Mouse (Mus musculus): ENCODE data around the gene Wwox. TPM values are rescaled to one million over a fixed set of nuclear protein-coding genes. Genes with fewer than 3 reads are reported as not detected.

The Wwox gene
- total RNA-seq, 2 experiments from 2014 or later = 28.8 to 30.2 TPM

DNA sequence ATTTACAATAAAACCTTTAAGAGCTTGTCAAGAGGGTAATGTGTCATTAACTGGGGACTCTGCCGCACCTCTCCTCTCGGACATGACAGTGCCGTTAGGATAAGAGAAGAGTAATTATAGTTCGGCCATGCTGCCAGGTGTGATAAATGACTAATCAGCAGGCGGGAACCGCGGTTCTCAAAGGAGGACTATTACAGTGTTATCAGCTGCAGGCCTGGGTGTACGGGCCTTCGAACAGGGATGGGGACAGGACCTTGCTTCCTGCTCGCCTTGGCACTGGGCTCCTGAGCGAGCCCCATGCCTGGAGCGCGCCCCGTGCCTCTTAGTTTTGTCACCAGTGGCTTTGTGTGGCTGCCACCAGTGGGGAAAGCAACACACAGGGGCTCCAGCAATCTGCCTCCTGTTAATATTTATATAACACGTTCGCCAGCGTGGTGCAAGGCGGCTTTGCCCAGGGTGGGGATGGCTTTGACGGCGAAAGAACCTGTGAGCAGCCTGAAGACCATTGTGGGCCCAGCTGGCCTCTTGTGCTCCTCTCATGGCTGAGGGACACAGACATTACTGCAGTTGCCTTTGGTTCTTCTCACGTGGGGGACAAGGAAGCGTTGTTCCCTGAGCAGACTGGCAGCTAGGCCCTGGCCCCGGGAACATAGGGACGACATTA is 711.1 kb downstream of the Wwox start:
- DNase-seq (ENCODE audit: low spot score in 2 of 2) = no peak

DNA sequence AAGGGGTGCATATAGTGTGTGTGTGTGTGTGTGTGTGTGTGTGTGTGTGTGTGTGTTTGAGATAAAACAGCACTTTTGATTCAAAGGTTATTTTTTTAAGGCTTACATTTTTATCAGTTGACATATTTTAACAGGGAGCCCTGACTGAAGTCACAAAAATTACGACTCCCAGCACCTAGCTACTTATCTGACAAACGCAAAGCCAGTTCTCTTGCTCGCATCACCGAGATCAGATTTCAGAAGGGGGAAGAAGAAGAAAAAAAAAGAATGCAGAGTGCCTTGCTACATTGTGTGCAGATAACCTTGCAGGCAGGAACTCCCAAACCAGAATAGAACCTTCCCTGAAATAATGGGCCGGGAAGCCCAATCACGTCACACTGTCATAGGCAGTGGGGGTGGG is 712.0 kb downstream of the Wwox start:
- DNase-seq (ENCODE audit: low spot score in 2 of 2) = no peak

DNA sequence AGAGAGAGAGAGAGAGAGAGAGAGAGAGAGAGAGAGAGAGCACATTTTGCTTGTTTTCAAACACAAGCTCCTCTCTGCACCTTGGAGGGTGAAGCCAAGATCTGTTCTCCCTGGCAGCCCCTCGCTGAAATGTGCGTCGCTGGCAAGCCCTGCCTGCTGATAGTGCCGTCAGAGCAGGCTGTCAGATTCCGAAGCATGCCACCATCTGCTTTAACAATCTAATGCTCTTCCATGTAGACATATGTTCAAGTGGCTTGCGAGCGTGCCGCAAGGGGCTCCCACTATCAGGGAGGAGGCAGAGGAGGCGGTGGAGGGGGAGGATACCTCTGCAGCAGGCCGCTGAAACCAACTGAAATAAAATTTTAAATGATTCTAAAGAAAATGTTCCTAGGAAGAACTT is 714.6 kb downstream of the Wwox start:
- no peak for DNase-seq (ENCODE audit: low spot score in 2 of 2)

DNA sequence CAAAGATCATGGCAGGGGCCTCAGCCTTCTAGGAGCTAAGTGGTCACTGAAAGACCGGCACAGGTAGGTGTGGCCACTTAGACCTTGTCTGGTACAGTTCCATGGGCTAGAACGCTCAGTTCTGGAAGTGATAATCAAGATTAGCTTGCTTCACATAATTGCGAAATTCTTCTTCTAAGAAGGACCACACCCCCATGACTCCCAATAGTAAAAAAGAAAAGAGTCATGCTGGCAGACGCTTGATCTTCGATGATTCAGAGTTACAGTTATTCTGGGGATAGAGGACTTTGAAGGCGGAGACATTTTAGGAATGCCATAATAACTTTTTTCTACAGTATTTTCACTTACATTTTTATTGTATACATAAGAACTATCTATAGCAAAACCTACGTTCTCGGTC is 716.7 kb downstream of the Wwox start:
- no peak for DNase-seq (ENCODE audit: low spot score in 2 of 2)

DNA sequence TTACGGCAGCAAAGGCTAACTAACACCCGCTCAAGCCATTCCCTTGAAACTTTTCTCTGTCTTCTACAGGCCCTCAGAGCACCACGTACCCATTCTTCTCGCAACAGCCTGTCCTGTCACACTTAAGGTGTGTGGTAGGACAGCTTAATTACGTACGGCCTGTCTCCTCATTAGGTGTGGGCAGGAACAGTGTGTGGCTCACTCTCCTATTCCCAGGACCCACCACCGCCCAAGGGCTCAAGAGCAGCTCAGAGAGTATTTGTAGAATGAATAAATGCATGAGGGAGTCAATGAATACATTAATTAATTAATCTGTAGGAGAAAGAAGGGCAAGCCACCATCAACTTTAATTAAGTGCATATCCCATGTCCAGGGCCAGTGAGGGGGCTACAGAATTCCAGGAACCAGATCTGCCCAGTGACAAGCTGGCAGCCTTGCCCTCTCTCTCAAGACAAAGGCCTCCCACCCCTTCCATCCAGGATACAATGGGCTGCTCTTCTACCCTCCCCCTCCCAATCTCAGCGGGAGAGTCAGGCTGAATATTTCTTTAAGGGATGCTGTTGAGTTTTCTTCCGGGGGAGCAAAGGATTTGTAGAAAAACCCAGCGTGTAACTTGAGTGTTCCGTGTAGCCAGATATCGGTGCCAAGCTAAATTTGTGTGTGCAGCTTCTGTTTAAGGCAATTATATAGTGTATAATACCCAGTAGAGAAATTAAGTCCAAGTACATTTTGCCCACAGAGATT is 718.7 kb downstream of the Wwox start:
- DNase-seq (ENCODE audit: low spot score in 2 of 2) = no peak

DNA sequence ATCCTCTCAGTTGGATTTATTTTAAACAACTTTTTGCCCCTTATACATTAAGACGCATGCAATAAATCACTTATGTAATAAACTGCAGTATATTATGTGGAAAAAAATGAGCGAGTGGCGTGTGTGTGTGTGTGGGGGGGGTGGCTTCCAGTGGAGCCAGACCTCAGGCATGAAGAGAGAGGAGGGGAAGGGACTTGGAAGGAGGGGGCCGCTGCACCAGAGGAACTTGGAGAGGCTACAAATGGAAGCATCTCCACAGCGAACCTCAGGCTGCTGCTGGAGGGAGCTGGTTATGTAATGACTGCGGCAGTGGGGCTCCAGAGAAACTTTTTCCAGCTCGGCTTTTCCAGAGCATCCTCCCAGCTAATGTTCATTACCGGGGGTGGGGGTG is 719.3 kb downstream of the Wwox start:
- no peak for DNase-seq (ENCODE audit: low spot score in 2 of 2)

DNA sequence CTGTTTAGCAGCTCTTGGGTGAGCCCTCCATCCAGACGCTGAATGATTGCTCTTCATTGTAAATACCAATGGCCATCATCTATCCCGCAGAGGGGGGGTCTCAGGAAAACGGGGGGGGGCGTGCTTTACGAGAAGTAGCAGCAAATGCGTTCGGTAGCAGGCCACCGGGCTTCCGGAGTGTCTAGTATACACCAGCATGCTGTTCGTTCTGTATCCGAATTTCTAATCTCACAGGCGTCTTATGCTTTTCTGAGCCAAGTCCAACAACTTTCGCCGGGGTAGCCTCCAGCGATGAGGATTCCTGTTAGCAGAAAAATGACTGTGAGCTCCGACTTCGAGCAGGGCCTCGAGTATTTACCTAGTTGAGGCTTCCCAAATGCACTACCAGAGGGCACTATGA is 719.8 kb downstream of the Wwox start:
- no peak for DNase-seq (ENCODE audit: low spot score in 2 of 2)

DNA sequence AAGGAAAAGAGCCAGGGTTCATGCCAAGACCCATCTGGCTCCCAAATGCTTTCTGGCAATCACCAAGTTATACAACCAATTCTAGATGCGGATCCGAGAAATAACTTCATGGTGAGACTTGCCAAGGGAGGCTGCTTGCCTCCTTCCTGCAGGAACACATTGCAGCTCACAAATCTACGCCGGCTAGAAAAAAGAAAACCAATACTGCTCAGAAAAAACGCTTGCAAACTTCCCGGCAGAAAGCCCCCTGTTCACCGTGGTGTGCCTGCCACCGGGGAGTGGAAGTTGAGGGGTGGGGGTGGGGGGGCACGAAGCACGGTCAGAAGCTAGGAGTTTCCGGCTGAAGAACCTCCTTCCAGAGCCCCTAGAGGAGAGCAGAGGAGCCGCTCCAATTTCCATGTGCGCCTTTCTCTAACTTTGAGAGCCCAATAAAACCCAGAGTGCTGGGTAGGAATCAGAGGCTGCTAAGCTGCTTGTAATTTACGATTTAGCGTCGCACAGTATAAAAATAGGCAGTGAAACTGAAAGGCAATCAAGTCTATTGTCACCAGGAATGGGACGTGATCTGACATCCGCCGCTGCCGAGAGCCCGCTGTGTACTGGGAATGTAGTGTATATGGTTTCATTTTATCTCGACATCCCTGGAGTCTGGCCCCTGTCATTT is 720.4 kb downstream of the Wwox start:
- DNase-seq (ENCODE audit: low spot score in 2 of 2) = peak in 1 of 2 experiments; percentile 6

DNA sequence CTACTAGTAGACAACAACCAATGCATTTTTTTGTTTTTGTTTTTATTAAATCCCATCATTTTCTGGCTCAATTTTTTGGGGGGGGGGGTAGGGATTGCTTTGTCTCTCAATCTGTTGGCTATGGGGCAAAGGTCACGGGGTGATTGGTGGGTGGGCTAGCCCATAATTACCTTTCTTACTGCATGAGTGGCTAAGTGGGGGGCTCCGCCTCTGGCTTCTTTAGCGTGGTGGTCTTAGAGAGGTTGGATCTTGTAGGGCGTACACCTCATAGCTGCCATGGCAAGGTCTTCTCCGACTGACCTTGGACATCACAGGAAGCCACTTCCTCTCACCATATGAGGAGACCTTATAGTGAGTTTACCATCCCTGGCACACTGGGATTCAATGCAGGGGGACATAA is 721.0 kb downstream of the Wwox start:
- no peak for DNase-seq (ENCODE audit: low spot score in 2 of 2)

DNA sequence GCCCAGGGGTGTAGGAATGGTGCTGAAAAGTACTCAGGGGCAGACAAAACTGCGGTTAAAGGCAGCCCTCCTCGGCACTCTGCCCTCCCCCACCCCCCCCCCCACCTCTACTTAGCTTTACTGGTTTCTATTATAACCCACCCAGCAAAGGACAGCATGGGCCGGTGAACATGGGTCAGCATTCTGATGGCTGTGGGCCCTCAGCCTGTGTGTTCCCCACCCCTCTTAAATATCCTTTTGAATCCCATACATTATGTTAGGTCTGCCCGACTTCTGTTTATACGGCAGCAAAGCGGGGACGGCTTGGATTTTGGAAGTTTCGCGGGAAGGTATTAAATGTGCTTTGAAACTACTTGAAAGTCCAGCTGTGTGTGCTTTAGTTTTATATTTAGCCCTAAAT is 722.1 kb downstream of the Wwox start:
- no peak for DNase-seq (ENCODE audit: low spot score in 2 of 2)

DNA sequence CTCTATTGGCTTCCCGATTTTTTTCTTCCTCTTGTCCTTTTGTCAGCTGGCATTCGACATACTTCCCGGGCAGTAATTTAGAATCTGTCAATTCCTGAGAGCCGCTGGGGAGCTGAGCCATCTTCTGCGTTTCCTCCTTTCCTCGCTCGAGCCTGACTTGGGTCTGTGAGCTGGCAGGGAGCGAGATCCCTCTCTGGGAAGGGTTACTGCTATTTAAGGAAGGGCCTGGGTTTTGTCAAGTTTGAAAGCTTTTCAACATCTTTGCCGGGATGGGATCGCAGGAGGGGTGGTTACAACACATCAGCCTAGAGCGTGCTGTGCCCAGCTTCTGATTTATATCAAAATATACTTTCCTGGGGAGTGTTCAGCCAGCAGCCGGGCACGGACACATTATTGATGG is 725.4 kb downstream of the Wwox start:
- no peak for DNase-seq (ENCODE audit: low spot score in 2 of 2)

DNA sequence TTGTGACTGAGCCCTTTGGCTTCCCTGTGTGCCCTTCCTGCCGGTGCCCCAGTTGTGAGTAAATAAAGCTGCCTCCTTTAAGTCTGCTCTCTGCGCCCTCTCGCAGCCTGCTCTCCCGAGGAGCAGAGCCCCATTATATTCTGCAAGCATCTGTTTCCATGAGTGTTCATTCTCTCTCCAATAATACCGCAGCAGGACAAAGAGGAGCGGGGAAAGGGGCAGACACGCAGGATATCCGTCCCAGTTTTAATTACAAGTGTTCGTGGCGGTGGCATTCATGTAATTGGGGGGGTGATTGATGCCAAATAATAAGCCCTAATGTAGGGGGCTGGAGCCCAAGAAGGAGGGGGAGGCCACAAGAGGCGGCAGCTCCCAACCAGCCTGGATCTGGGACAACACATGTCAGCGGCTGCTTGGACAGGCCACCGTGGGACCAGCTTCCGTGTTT is 734.2 kb downstream of the Wwox start:
- DNase-seq (ENCODE audit: low spot score in 2 of 2) = no peak

DNA sequence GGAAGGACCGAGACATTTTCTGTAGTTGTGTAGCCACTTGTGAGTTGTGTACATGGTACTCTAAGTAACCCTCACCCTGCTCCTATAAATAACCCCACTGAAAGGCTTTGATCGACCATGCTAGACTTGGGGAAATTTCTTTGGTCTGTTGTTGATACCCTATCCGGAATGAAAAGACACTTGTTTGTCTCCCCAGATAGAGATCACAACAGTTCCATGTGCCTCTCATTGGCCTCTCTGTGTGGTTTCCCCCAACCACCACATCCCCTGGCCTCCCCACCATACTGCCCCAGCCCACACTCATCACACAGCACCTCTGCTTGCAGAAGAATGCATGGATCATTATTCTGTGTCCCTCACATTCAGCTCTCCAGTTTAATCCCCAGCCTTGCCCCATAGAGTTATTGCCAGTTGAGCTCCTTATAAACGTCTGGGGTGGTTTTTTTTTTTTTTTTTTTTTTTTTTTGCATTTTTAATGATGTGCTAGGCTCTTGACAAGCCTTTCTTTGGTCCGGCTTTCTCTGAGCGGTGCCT is 746.0 kb downstream of the Wwox start:
- DNase-seq (ENCODE audit: low spot score in 2 of 2) = no peak

DNA sequence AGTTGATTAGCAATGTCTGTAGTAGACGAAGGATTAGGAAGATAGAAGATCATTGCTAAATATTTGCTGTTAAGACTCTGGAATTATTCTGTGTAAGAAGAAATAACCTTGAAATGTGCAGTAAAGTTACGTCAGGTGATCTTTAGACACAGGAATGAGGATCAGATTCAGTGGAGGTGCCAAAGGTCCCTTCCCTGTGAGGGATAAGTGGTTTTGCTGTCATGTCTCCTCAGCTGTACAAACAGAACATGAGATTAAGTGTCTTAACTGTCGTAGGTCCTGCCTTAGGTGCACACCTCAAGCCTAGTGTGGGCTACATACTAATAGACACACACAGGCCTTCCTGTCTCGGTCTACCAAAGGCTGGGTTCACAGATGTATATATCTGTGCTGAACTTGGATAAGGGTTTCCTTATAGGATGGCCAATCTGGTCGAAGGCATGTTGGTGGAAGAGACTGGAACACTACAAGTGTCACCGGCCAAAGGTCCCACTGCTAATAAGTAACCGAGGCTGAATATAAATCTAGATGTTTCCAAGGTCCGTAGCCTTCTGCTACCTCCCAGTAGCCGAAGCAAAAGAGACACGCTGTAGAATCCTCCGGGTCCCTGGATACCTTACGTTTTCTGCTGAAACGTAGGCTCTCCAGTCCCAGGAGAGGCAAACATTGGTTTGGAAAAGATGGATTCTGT is 746.8 kb downstream of the Wwox start:
- no peak for DNase-seq (ENCODE audit: low spot score in 2 of 2)

DNA sequence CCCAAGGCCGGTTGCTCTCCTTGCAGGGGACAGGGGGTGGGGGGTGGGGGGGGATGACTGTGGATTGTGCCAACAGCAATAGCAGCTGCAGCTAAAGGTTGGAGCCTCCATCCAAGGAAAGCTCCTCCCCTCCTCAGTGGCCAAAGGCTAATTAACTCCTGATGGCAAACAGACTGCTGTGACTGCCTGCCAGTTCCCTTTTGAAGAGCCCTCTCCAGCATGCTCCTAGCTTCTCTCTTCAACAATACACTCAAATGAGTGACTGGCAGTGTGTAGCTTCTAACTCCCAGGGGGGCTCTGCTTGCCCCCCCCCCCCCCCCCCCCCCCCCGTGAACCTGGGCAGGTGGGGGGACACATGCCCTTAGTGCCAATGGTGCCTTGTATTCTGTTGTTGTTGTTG is 747.4 kb downstream of the Wwox start:
- no peak for DNase-seq (ENCODE audit: low spot score in 2 of 2)

DNA sequence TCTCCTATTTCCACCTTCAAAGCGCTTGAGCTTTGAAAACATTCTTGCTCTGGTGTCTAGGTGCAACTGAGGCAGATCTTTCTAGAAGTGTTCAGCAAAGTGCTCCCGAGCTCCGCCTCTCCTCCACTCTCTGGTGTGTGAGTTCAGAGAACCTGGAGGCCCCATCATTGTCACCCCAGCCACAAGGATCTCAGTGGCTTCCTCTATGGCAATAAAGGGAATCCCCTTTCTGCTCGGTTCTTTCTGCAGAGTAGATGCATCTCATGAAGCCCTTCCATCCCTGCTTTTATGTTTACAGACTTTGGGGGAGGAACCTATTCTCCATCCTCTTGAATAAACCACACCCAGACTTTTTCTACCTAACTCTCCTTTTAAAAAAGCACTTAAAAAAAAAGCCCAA is 749.0 kb downstream of the Wwox start:
- DNase-seq (ENCODE audit: low spot score in 2 of 2) = no peak

DNA sequence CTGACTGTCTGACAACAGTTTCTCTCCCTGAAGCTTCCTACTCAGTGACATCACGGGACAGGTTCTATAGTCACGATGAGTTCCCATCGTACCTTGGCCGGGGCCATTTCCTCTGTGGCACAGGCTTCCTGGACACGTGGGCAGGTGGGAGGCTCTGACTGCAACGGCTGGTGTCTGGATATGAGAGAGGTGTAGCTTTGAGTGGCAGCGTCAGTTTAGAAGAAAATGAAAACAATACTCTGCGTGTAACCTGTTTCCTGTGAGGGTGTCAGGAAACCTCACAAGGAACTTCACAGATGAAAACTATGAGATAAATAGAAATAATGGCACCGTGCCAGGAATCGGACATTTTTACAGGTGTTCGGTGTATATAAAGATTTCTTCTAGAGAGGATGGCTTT is 750.4 kb downstream of the Wwox start:
- no peak for DNase-seq (ENCODE audit: low spot score in 2 of 2)

DNA sequence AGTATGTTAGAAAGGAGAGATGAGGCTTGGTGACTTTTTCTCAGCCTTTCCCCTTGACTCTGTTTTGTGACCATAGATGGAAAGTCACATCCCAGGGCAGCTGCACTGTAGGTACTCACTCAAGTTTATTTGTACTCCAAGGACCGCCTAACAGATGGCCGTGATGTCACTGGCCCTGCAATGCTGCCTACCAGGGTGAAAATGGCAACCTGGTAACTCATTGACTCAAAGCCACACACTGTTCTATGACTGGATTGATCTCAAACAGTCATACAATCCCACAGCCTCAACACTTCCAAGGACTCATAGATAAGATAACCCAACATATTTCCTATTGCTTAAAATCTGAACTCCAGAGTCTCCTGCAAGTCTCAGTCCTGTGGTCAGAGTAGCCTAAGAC is 754.3 kb downstream of the Wwox start:
- DNase-seq (ENCODE audit: low spot score in 2 of 2) = no peak

DNA sequence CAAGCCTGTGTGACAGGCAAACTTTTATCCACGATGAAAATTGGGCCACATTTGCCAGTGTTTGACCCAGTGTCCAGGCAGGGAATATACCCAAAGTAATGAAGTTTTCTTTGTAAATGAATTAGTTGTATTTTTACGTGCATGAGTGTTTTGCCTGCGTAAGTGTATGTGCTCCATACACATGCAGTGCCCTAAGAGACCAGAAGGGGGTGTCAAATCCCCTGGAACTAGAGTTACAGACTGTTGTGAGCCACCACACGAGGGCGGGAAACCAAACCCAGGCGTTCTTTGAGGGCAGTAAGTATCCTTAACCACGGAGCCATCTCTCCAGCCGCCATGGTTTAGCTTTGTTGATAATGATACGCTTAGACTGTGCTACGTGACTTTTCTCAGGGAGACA is 755.9 kb downstream of the Wwox start:
- no peak for DNase-seq (ENCODE audit: low spot score in 2 of 2)

DNA sequence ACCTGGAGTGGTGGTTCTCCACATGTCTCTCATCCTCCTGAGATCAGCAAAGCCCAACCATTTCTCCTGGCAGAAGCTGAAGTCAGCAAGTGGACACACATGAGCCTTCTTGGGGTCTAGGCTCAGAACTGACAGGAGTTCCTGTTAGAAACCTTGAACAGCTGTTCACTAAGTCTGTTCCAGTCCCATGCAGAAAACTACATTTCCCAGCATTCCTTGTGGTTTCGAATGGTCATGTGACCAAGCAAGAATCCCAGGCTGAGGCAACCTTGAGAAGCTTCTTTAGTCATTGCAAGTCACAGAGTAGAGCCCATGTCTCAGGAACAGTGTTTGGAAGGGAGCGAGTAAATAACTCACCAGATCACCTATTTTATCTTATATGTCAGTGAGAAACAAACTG is 757.4 kb downstream of the Wwox start:
- DNase-seq (ENCODE audit: low spot score in 2 of 2) = no peak

DNA sequence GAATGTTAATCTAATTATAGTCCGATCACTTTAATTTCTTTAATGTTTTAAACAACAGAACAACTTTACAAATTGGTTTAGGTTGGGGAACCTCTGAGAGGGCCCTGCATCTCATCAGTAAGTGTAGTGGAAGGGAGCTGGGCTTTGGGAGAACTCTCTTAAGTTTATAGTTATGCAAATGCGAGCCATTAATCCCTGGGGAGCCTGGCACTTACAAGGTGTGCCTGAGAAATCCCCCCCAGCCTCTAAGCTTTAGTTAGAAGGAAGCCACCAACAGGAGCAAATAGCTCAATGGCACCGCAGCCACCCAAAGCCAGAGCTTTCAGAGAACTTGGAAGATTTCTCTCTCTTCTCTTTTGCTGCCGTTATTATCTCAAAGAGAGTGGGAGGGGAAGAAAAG is 759.7 kb downstream of the Wwox start:
- DNase-seq (ENCODE audit: low spot score in 2 of 2) = no peak
